Comparison of ENCODE assay signal across 8 mouse cellular contexts in genomic region chr7:98120325-98120724, GRCm38 (mm10). TPM values are rescaled to one million over a fixed set of nuclear protein-coding genes. Genes with fewer than 3 reads are reported as not detected.
DNase-seq lines count a peak whose midpoint lies in the region; ATAC-seq and TF ChIP-seq lines count a peak whose summit lies in the region.

No protein-coding gene starts in this region.

- H3K4me2 ChIP-seq in forebrain, postnatal 0 days (ENCODE audit: low read depth): peak overlapping the region; percentile 44
- H3K4me2 ChIP-seq in hindbrain, embryonic 14.5 days (replicated peaks): peak overlapping the region; percentile 54

- no peaks in the 10 kb centered on the region for H3K27me3 ChIP-seq in cerebellum, adult 2 months (ENCODE audit: control insufficient read depth, insufficient read depth, low read length)
- H3K27me3 ChIP-seq in forebrain, postnatal 0 days (ENCODE audit: insufficient read depth, low read length): no peaks in the 10 kb centered on the region
- H3K27me3 ChIP-seq in hindbrain, embryonic 14.5 days (ENCODE audit: control insufficient read depth, insufficient read depth, low read length): no peaks in the 10 kb centered on the region

- TF ChIP-seq CTCF in cerebellum, adult 2 months (IDR thresholded peaks at IDR 0.05; ENCODE audit: borderline replicate concordance, insufficient read depth, low read depth, low read length): peak; percentile 92
- peak; percentile 83 for TF ChIP-seq CTCF in forebrain, postnatal 0 days (IDR thresholded peaks at IDR 0.05; ENCODE audit: low read depth)

- WGBS in cerebellum, adult 2 months: 4% methylated on average over 7 of the region's 7 CpGs
- WGBS in forebrain, postnatal 0 days: 8% methylated on average over 7 of the region's 7 CpGs
- WGBS in hindbrain, embryonic 14.5 days: 12% methylated on average over 7 of the region's 7 CpGs

- no peaks in the 10 kb centered on the region for H3K9me3 ChIP-seq in forebrain, postnatal 0 days (ENCODE audit: low read length)
- no peaks in the 10 kb centered on the region for H3K9me3 ChIP-seq in hindbrain, embryonic 14.5 days (ENCODE audit: control insufficient read depth, low read length)

- H3K9ac ChIP-seq in forebrain, postnatal 0 days: no peak overlapping the region; the same call in 1 of the 2 replicates
- 0 out of 2 replicates have a peak overlapping the region, but pooled peaks have one; percentile 36 for H3K9ac ChIP-seq in hindbrain, embryonic 14.5 days

- ATAC-seq in forebrain, postnatal 0 days: peak; percentile 82
- ATAC-seq in hindbrain, embryonic 14.5 days (ENCODE audit: low FRiP score): peak; percentile 76

- 0 out of 2 replicates have a peak, but pooled peaks cover 6% of the 10 kb centered on the region for H3K36me3 ChIP-seq in forebrain, postnatal 0 days (ENCODE audit: insufficient read depth)
- H3K36me3 ChIP-seq in hindbrain, embryonic 14.5 days (replicated peaks; ENCODE audit: control insufficient read depth, insufficient read depth): peaks cover 6% of the 10 kb centered on the region; the same call in 1 of the 2 replicates

- H3K27ac ChIP-seq in cerebellum, adult 2 months (ENCODE audit: insufficient read depth, low read length): no peak overlapping the region
- no peak overlapping the region for H3K27ac ChIP-seq in forebrain, postnatal 0 days (ENCODE audit: low read depth, low read length)
- no peak overlapping the region for H3K27ac ChIP-seq in hindbrain, embryonic 14.5 days

- peaks cover 18% of the 10 kb centered on the region for H3K4me1 ChIP-seq in cerebellum, adult 2 months (ENCODE audit: control insufficient read depth, insufficient read depth, low read length)
- no peaks in the 10 kb centered on the region for H3K4me1 ChIP-seq in forebrain, postnatal 0 days (ENCODE audit: insufficient read depth)
- no peaks in the 10 kb centered on the region for H3K4me1 ChIP-seq in hindbrain, embryonic 14.5 days (replicated peaks; ENCODE audit: control insufficient read depth, insufficient read depth, low read length)

- H3K4me3 ChIP-seq in cerebellum, adult 2 months (replicated peaks; ENCODE audit: insufficient read depth, low read depth, low read length): peak overlapping the region; percentile 55
- peak overlapping the region; percentile 11; the same call in 1 of the 2 replicates for H3K4me3 ChIP-seq in forebrain, postnatal 0 days (ENCODE audit: low read depth, low read length)
- H3K4me3 ChIP-seq in hindbrain, embryonic 14.5 days (replicated peaks; ENCODE audit: low read length): 0 out of 2 replicates have a peak overlapping the region, but pooled peaks have one; percentile 9

- TF ChIP-seq POLR2A in cerebellum, adult 2 months (IDR thresholded peaks at IDR 0.05; ENCODE audit: borderline replicate concordance, insufficient read depth, low read length): no peak

- DNase-seq in NIH3T3 (ENCODE audit: low read depth): peak; percentile 84
- peak; percentile 70 to 82 for DNase-seq in cerebellum, adult 2 months
- DNase-seq in forebrain, postnatal 0 days: peak; percentile 79
- peak; percentile 79 for DNase-seq in hindbrain, embryonic 14.5 days (ENCODE audit: low spot score)
- DNase-seq in layer of hippocampus, postnatal 14 days (ENCODE audit: low spot score in 2 of 2): peak; percentile 65 to 76
- DNase-seq in lung, postnatal 36 days: peak; percentile 78
- DNase-seq in right cerebral cortex, adult 2 months (ENCODE audit: low spot score in 2 of 2): peak; percentile 77
- DNase-seq in urinary bladder, postnatal 4 days (ENCODE audit: low spot score in 2 of 2): peak; percentile 57 to 76

RNA-seq across cellular contexts. Expression of gene Myo7a, which starts 1.0 kb away (rescaled TPM):
- 19.2 and 22.0 TPM in 2 replicates for polyA plus RNA-seq in cerebellum, adult 2 months (2012; rRNA removed)
- total RNA-seq in forebrain, postnatal 0 days (2014; rRNA removed): 37.4 and 47.3 TPM in 2 replicates
- 5.7 and 11.1 TPM in 2 replicates for polyA plus RNA-seq in forebrain, postnatal 0 days (2015; fragmentation: Nextera tagmentation; extraction: Ambion mirVana)
- polyA plus RNA-seq in hindbrain, embryonic 14.5 days (2014; fragmentation: Nextera tagmentation; extraction: Ambion mirVana): 20.0 and 24.3 TPM in 2 replicates
- total RNA-seq in layer of hippocampus, postnatal 14 days (2021): 10 to 100 TPM; 13.5 to 14.4 TPM

RNA-seq across cellular contexts. Expression of gene Omp, which starts 25.0 kb away (rescaled TPM):
- 0.57 and 0.60 TPM in 2 replicates for polyA plus RNA-seq in cerebellum, adult 2 months (2012; rRNA removed)
- 0.29 and 0.54 TPM in 2 replicates for total RNA-seq in forebrain, postnatal 0 days (2014; rRNA removed)
- polyA plus RNA-seq in forebrain, postnatal 0 days (2015; fragmentation: Nextera tagmentation; extraction: Ambion mirVana): 0.31 and 0.38 TPM in 2 replicates
- 0.31 and 0.32 TPM in 2 replicates for polyA plus RNA-seq in hindbrain, embryonic 14.5 days (2014; fragmentation: Nextera tagmentation; extraction: Ambion mirVana)
- total RNA-seq in layer of hippocampus, postnatal 14 days (2021): 1 to 10 TPM; 1.1 to 1.5 TPM

RNA-seq across cellular contexts. Expression of gene Capn5, which starts 57.7 kb away (rescaled TPM):
- 20.9 and 21.9 TPM in 2 replicates for polyA plus RNA-seq in cerebellum, adult 2 months (2012; rRNA removed)
- 35.8 and 39.2 TPM in 2 replicates for total RNA-seq in forebrain, postnatal 0 days (2014; rRNA removed)
- 21.3 and 22.6 TPM in 2 replicates for polyA plus RNA-seq in forebrain, postnatal 0 days (2015; fragmentation: Nextera tagmentation; extraction: Ambion mirVana)
- 16.7 and 18.0 TPM in 2 replicates for polyA plus RNA-seq in hindbrain, embryonic 14.5 days (2014; fragmentation: Nextera tagmentation; extraction: Ambion mirVana)
- 10 to 100 TPM; 57.0 to 58.9 TPM for total RNA-seq in layer of hippocampus, postnatal 14 days (2021)
